Mouse (Mus musculus): ENCODE measurements around the gene Plekha1.

Plekha1 gene

DNA sequence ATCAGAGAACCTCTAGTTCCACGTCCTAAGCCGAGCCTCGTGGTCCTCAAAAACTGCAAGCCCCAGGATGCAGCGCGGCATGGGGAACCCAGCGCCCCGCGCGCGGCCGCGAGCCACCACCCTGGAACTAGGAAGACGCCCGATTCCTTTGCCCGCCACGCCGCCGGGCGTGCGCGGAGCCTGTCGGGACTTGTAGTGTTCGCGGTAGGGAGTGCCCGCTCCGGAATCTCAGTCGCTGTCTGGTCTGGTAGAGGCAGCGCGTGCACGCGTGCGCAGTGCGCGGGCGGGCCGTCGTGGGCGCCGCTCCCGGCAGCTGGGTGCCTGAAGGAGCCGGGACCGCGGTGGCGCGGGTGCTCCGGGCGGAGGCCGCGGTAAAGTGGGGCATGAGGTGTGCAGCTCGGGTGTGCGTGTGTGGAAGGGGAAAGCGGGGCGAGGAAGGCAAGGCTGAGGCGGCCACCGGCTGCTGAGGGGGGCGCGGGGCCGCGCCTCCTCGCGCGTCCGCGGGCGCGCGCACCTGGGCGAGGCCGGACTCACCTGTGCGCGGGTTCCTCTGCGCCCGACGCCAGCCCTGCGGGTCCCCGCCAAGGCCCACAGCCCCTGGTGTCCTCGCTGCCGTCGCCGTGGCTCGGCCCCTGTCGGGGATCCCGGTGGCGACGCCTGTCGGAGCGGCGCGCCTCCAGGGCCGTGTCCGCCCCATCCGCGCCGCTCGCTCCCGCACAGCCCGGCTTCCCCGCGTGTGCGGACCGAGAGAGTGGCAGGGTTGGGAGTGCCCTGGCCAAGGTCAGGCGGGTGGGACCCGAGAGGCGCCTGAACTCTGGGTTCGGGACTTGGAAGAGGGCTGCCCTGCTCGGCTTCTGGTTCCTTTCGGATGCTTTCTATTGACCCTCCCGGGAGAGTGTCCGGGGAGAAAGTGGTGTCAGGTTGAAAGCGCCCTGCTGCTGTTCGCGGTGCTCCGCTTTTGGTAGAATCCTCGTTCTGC, at the start of gene Plekha1:
Gene Plekha1, plus strand, starts transcription at position 144 of the 979 bp plus-strand sequence.
- peak; percentile 90 to 96 for DNase-seq (ENCODE audit: low spot score in 2 of 2)

DNA sequence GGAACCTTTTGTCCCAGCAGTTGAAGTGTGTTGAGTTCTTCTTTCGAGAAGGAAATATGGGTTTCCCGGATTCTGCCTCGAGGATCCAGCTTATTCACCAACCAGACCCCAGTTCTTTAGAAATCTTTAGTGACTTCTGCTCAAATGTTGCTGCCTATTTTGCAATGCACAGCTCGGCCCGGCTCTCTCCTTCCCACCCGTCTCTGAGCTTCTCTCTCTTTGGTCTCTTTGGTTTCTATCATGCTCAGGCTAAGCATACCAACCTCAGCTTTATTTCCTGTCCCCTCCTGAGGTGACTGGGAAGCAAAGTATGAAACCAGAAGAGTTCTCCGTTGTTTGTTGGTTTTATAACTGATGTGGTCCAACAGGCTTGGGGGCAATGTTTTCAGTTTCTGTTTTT, 49.3 kb upstream of the Plekha1 start:
- DNase-seq (ENCODE audit: low spot score in 2 of 2): no peak

DNA sequence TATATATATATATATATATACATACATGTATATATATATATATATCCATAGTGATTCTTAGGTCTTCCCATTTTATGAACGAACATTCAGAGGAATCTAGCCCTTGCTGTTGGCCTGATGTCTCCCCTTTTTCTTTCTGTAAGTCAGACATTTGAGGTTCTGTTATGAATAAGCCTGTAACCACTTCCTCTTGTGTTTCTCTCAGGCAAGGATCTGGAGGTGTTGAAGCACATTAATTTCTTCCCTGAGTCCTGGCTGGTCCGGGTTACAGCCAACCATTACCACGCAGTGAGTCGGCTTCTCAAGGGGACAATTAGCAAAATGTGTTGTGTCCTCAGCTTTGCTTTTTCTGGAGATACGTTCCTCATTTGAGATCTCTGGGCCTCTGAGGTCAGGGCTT, 46.7 kb upstream of the Plekha1 start:
- no peak for DNase-seq (ENCODE audit: low spot score in 2 of 2)

DNA sequence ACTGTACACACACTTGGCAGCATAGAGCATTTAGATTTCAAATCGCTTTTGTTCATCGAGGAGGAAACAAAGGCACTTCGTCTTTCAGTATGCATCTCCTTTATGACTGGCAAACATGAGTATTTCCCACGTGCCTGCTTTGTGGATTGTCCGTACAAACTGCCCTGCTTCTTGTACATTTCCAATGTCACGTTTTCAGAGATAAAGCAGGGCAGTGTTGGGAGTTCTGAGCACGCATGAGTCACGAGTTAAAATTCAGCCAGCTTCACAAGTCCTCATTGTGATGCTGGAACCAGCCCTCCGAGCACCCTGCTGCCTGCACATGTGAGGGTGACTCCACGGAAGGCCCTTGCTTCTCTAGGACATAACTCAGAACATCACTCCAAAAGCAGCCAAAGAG, 45.9 kb upstream of the Plekha1 start:
- no peak for DNase-seq (ENCODE audit: low spot score in 2 of 2)

DNA sequence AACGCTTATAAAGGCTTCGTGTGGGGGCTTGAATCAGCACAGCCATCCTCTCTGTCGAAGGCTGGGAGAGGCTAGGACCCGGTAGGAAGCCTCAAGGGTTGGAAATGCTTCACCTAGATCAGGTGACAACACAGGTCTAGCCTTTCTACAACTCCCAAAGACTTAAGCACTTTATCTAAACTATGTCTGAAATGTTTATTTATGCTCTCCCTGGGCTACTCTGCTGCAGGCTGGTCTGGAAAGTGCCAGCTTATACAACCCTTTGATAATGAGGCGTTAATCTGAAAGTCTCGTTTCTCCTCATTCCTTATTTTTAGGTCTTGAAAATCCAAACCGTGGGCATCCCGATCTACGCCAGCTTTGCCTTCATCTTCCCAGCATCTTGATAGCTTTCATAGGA, 41.6 kb upstream of the Plekha1 start:
- no peak for DNase-seq (ENCODE audit: low spot score in 2 of 2)

DNA sequence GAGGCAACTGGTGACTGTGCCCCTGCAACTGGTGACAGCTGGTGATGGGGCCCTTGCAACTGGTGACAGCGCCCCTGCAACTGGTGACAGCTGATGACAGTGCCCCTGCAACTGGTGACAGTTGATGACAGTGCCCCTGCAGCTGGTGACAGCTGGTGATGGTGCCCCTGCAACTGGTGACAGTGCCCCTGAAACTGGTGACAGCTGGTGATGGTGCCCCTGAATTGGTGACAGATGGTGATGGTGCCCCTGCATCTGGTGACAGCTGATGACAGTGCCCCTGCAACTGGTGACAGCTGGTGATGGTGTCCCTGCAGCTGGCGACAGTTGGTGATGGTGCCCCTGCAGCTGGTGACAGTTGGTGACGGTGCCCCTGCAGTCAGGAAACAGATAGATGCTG, 39.2 kb upstream of the Plekha1 start:
- no peak for DNase-seq (ENCODE audit: low spot score in 2 of 2)

DNA sequence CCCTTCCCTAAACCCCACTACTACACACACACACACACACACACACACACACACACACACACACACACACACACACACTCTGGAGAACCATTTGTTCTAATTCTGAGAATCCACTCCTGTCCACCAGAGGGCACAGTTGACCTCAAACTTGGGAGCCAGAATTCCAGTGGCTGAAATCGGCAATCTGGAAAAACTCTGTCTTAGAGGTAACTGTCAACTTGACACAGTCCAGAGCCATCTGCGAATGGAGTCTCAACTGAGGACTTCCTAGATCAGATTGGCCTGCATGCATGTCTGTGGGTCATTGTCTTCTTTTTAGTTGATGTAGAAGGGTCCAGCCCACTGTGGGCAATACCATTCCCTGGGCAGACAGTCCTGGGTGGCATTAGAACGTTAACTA, 38.1 kb upstream of the Plekha1 start:
- peak in 1 of 2 experiments; percentile 62 for DNase-seq (ENCODE audit: low spot score in 2 of 2)

DNA sequence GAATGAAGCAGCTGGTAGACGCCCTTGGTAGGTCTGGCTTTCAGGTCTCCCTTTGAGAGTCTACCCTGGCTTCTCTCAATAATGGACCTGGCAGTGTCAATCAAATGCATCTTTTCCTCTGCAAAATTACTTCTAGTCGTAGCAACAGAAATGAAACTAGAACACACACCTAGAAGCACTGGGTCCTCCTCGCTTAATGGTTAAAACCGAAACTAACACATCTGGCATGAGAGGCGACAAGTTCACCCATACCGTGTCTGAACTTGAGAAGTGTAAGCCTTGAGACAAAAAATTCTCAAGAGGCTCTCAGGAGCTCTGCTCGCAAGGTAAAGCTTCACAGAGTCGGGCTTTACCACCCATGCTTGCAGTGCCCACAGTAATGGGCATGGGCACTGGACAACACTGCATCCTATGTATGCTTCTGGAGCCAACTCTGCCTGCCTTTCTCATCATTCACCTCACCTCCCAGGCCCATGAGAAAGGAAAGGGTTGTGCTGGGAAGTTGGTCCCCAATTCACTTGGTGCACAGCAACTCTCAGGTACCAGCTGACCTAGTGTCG, 37.6 kb upstream of the Plekha1 start:
- no peak for DNase-seq (ENCODE audit: low spot score in 2 of 2)

DNA sequence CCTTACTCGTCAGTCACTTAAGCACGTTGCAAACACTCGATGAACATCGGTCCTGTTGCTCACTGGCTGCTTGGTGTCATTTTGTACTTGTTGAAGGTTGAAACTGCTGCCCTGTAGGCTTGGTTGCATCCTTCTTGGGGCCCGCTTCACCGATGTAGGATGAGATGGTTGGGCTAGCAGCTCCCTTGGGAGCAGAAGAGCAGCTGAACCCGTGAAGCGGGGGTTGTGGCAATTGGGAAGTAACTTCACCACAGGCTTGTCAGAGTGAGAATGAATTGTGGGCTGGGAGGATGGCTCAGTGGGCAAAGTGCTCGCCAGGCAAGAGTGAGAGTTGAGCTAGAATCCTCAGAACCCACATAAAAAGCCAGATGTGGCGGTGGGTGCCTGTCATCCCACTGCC, 37.1 kb upstream of the Plekha1 start:
- no peak for DNase-seq (ENCODE audit: low spot score in 2 of 2)

DNA sequence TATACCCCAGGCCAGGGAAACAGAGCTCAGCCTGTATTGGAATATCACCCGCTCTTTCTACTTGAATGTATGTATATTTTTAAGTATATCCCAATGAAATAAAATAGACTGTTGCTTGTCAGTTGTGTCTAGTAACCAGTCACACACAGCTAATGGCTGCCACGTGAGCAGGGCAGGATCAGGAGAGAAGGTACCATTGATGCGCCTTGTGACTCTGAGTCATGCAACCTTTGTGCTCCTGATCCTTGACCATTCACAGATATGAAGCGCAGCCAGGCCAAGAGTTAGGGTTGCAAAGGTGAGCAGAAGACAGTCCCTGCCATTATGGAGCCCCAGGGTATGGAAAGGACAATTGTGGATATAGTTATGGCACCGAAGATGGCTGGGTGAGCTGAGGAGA, 34.0 kb upstream of the Plekha1 start:
- no peak for DNase-seq (ENCODE audit: low spot score in 2 of 2)

DNA sequence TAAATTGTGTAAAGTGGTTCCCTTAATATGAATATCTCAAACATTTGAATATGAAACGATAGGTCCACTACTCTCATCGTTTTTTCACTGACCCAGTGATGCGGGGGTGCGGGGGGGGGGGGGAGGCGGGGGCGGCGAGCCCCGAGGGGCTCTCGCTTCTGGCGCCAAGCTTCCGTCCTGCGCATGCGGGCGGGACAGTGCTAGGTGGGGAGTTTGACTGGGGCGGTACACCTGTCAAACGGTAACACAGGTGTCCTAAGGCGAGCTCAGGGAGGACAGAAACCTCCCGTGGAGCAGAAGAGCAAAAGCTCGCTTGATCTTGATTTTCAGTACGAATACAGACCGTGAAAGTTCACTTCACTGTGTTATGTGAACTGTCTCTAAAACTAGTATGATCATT, 31.3 kb upstream of the Plekha1 start:
- peak in 1 of 2 experiments; percentile 38 for DNase-seq (ENCODE audit: low spot score in 2 of 2)

DNA sequence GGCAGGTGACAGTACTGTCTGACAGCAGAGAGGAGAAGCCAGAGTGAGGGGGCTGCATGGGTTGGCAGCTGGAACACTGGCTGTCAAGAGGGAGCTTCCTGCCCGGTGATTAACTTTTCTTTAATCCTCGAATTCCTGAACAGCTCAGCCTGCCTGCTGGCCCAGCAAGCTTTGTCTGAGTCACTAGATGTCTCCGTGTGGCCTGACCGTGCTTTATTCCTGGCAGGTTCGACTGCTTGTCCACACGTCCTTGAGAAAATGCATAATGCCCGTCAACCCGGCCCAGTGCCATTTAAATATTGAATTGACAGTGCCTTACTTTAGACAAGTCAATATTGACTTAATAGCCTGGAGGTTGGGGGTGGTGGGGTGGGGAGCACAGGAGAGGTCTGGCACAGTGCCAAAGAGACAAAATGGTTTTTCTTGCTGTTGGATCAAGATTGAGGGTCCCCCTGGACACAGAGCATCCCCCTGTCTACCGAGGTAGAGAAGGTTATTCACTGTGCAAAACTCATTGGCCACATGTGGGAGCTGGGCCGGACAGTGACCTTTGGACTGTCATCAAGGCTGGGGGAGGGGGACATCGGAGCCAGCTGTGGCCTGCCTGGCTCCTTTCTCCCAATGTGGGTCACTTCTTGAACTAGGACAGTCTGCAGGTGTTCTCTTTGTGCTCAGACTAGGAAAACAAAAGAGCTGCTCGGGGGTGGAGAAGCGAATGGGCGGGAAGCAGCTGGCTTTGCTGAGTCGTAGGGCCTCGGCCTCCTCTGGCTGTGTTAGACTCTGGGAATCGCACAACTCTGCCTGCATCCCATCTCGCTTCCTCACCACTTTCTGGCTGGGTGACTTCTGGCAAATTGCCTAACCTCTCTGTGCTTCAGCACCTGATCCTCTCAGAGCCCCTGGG, 30.3 kb upstream of the Plekha1 start:
- peak in 1 of 2 experiments; percentile 52 for DNase-seq (ENCODE audit: low spot score in 2 of 2)

DNA sequence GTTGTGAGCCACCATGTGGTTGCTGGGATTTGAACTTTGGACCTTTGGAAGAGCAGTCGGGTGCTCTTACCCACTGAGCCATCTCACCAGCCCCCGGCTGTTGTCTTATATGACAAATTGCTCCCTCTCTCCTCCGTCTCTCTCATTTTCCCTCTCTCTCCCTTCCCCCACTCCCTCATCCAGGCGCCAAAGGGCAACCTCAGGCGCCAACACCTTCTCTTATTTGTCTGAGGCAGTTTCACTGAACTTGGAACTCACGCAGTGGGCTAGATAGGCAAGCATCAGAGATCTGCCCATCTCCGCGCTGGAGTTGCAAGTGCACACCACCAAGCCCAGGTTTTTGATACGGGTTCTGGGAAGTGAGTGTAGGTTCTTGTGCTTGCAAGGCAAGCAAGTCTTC, 29.5 kb upstream of the Plekha1 start:
- no peak for DNase-seq (ENCODE audit: low spot score in 2 of 2)

DNA sequence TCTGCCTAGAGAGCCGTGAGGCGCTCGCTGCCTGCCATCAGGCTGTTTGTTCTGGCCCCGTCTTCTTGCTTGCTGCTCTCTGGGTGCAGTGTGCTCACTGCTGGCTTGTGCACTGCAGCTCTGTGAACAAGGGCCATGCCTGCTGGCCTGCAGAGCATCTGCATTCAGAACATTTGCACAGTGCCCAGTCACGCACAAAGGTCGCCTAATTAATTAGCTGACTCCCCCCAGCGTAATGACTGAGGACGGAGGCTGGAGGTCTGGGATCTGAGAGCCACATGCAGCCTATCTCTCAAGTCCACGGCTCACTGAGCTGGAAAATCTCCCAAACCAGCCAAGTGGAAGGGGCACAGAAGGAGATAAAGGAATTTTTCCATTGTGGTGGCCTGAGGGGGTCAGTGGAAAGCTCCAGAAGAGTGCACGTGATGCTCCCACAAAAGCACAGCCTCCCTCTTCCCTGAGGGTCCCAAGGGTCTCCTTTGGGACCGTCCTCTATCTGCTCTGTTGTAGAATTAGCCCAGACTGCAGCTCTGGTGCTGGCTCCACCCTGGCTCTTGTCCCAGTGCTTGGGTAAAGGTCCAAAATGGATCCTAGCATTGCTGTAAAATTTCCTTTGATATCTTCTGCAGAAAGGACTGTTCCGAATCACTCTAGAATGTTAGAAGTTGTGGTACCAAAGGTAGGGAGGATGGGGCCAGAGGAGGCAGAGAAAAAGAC, 27.5 kb upstream of the Plekha1 start:
- peak; percentile 29 to 80 for DNase-seq (ENCODE audit: low spot score in 2 of 2)

DNA sequence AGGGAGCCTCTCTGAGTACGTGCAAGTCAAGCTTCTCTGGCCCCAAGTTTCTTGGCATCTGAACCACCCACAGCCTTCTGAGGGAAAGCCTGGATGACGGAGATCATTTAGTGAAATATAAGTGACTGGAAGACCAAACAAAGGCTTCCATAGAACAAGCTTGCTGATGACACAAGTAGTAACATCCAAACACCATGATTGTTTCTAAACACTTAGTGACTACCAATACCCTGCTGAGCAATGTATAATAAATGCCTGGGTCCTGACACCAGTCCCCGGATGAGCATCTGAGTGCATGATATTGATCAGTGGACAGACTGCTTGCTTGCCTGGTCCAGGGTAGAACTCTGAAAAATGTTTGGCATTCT, 26.9 kb upstream of the Plekha1 start:
- DNase-seq (ENCODE audit: low spot score in 2 of 2): no peak

DNA sequence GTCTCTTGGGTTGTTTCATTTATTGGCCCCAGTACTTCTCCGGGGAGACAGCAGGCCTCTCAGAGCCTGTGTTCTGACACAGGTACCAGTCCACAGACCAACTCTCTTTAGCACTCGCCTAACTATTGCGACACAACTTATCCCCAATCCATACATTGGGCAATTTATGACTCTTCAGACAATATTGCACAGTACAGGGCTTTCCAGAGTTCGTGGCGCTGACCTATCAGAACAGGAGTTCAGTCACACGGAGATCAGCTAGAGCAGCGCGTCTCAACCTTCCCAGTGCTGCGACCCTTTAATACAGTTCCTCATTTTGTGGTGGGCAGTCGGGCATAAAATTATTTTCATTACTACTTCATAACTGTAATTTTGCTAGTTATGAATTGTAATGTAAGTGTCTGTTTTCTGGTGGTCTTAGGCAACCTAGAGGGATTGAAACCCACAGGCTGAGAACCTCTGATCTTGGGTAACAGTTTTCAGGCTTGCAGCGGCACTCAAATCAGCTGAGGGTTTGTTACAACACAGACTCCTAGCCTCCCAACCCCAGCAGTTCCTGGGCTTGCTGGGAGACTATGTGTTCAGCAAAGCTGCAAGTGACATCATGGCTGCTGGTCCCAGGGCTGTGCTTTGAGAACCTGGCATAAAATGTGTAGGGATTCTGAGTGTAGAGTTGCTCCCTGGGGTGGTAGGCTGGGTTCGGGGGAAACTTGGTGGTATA, 26.0 kb upstream of the Plekha1 start:
- no peak for DNase-seq (ENCODE audit: low spot score in 2 of 2)

DNA sequence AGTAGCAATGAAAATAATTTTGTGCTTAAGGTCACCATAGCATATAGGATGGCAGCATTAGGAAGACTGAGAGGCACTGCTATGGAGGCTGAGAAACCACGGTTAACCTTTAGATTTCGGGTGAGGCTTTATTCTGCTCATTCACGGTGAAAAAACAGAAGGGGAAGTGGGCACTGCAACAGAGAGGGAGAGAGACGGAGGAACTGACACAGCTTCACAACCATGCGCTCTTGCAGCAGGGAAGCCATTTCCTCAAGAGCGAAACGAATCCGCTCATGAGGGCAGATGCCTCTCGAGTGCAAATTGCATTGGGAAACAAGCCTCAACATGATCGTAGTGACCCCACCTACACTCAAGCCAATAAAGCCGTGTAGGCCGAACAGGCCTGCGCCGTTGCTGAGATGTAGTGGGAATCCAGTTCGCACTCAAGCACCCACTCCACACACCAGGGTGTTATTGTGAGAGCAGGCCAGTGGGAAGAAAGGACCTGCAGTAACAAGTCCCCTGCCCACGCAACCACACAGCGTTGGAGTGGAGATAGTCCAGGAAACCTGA, 18.3 kb upstream of the Plekha1 start:
- DNase-seq (ENCODE audit: low spot score in 2 of 2): no peak

DNA sequence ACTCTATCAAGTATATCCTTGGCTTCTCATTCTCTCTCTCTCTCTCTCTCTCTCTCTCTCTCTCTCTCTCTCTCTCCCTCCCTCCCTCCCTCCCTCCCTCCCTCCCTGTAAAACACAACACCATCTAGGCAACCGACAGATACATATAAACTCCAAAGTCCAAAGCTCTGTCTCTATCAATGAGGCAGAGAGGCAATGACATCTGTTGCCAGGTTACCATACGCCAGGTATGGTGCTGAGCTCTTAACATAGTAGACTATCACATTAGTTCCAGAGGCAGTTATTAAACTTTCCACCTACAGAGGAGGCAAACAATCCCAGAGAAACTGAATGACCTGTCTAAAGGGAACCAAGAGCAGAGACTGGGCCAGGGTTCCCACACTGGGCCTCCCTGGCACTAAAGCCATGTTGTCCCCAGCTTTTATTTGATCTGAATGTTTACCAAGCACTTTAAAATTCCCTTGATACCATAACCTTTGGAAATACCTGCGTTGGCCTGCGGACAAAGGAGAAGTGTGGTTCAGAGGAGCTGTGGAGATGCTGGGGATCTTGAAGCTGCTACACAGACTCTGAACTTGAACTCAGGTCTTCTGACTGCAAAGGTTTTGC, 10.8 kb upstream of the Plekha1 start:
- no peak for DNase-seq (ENCODE audit: low spot score in 2 of 2)

DNA sequence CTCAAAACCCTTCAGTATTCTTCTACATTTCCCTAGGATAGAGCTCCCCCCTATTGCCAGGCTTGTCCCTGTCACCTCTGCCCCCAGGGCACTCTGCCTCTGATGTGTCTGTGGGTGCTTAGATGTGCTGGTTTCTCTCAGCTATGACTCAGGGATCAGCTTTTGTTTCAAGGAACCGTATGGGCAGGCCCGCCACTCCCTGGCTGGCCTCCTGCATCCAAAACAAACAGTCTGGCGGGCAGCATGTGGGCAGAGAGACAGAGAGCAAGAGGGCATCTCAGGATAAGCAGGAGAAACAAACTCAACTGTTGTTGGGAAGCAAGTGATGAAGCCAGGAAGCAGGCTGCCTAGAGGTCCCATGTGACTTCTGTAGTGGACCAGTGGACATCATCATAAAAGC, 9.9 kb upstream of the Plekha1 start:
- DNase-seq (ENCODE audit: low spot score in 2 of 2): no peak

DNA sequence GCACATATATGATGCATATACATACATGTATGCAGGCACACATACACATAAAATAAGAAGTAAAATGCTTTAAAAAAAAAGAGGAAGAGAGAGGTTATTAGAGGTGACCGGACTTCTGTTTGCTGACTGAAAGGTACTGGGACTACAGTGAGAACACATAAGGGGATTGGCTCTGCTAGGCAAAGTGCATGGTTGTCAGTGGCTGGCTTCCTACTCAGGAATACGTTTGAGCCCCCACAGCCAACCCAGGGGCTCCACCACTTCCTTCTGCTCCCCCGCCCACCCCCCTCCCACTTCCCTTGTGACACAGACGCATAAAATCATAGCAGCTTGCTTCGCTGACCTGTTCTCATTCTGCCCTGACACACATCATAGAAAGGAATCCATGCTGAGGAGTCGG, 7.6 kb upstream of the Plekha1 start:
- no peak for DNase-seq (ENCODE audit: low spot score in 2 of 2)

All from cerebellum, postnatal 4 days (tissue).